Mouse (Mus musculus) erythroblast, embryonic 14.5 days (primary cell): ENCODE measurements around the gene Olfr805. TPM values are rescaled to one million over a fixed set of nuclear protein-coding genes. Genes with fewer than 3 reads are reported as not detected.

ENCODE experiments used
- H3K27me3 ChIP-seq: 2 replicates; pipeline ENCODE4 v1.6.1; 2012; ENCODE audit warnings: inconsistent platforms; ENCODE audit not compliant: control insufficient read depth
- H3K36me3 ChIP-seq: 2 replicates; pipeline ENCODE4 v1.6.1; 2012; ENCODE audit warnings: mild to moderate bottlenecking, inconsistent platforms; ENCODE audit not compliant: control insufficient read depth
- H3K4me1 ChIP-seq: 2 replicates; pipeline ENCODE4 v1.6.1; 2012; ENCODE audit warnings: inconsistent platforms; ENCODE audit not compliant: control insufficient read depth
- H3K4me3 ChIP-seq: replicated peaks from 2 replicates; pipeline ENCODE3; 2012; ENCODE audit warnings: moderate library complexity, mild to moderate bottlenecking, inconsistent platforms
- H3K9me3 ChIP-seq: 2 replicates; pipeline ENCODE4 v1.6.1; 2012; ENCODE audit warnings: low read length, inconsistent platforms, mixed read lengths; ENCODE audit not compliant: control insufficient read depth
- GATA1 ChIP-seq: IDR thresholded peaks from 2 replicates; pipeline ENCODE4 v1.6.1; 2012; ENCODE audit warnings: low read length, inconsistent platforms, mixed read lengths
- TAL1 ChIP-seq: IDR thresholded peaks from 3 replicates; pipeline ENCODE4 v1.6.1; 2012; ENCODE audit warnings: low read length, inconsistent platforms, mixed read lengths
- polyA plus RNA-seq: library from polyadenylated mRNA; stranded (reverse); fragments of >175 nt; gene quantifications from 2 replicates; pipeline ENCODE4 v1.2.3, GENCODE M21; 2012

Gene Olfr805
- polyA plus RNA-seq, 1 experiment: not detected

- Histone ChIP-seq H3K4me3 (no peak within 1 kb of the TSS), H3K9me3 (no peaks in the 10 kb centered on the region; the same call in 1 of the 2 replicates), H3K4me1 (no peaks in the 10 kb centered on the region), H3K36me3 (no peaks in the 10 kb centered on the region), H3K27me3 (no peaks in the 10 kb centered on the region)
- TF ChIP-seq TAL1 (no peak), GATA1 (no peak)
These were observed 55.4 kb downstream of the Olfr805 start, which contains the start of gene Olfr801 for GRCm38 (mm10) chr10:129673765-129674164. TSS of gene Olfr801 (minus strand) at chr10:129673865.

Other genes with a start within 250 kb of the Olfr805 start
- not detected in 2 replicates for gene Olfr789, start 244.6 kb downstream of the Olfr805 start, polyA plus RNA-seq
- gene Olfr790, start 230.9 kb downstream of the Olfr805 start, polyA plus RNA-seq: not detected in 2 replicates
- gene Olfr791, start 207.6 kb downstream of the Olfr805 start, polyA plus RNA-seq: not detected in 2 replicates
- gene Olfr792, start 190.2 kb downstream of the Olfr805 start, polyA plus RNA-seq: not detected in 2 replicates
- gene Olfr794, start 161.7 kb downstream of the Olfr805 start, polyA plus RNA-seq: not detected in 2 replicates
- not detected in 2 replicates for gene Olfr796, start 116.8 kb downstream of the Olfr805 start, polyA plus RNA-seq
- not detected in 2 replicates for gene Olfr798, start 101.4 kb downstream of the Olfr805 start, polyA plus RNA-seq
- not detected in 2 replicates for gene Olfr799, start 91.9 kb downstream of the Olfr805 start, polyA plus RNA-seq
- gene Olfr800, start 71.7 kb downstream of the Olfr805 start, polyA plus RNA-seq: 0.01 TPM in 1 of 2 replicates, not detected in the other
- not detected in 2 replicates for gene Olfr801, start 55.5 kb downstream of the Olfr805 start, polyA plus RNA-seq
- not detected in 2 replicates for gene Olfr802, start 41.2 kb downstream of the Olfr805 start, polyA plus RNA-seq
- not detected in 2 replicates for gene Olfr803, start 35.1 kb downstream of the Olfr805 start, polyA plus RNA-seq
- gene Olfr804, start 26.2 kb downstream of the Olfr805 start, polyA plus RNA-seq: not detected in 2 replicates
- gene Olfr806, start 12.5 kb upstream of the Olfr805 start, polyA plus RNA-seq: not detected in 2 replicates
- gene Olfr807, start 28.4 kb upstream of the Olfr805 start, polyA plus RNA-seq: not detected in 2 replicates
- not detected in 2 replicates for gene Olfr808, start 36.1 kb upstream of the Olfr805 start, polyA plus RNA-seq
- gene Olfr809, start 45.3 kb upstream of the Olfr805 start, polyA plus RNA-seq: not detected in 2 replicates
- gene Olfr810, start 65.5 kb upstream of the Olfr805 start, polyA plus RNA-seq: not detected in 2 replicates
- gene Olfr811, start 75.0 kb upstream of the Olfr805 start, polyA plus RNA-seq: not detected in 2 replicates
- not detected in 2 replicates for gene Olfr812, start 116.7 kb upstream of the Olfr805 start, polyA plus RNA-seq
- gene Olfr813, start 126.0 kb upstream of the Olfr805 start, polyA plus RNA-seq: not detected in 2 replicates
- gene Olfr814, start 150.5 kb upstream of the Olfr805 start, polyA plus RNA-seq: not detected in 2 replicates
- gene Olfr815, start 176.5 kb upstream of the Olfr805 start, polyA plus RNA-seq: not detected in 2 replicates
- not detected in 2 replicates for gene Olfr816, start 186.2 kb upstream of the Olfr805 start, polyA plus RNA-seq
- gene Olfr818, start 219.7 kb upstream of the Olfr805 start, polyA plus RNA-seq: not detected in 2 replicates
- gene Olfr819, start 237.9 kb upstream of the Olfr805 start, polyA plus RNA-seq: not detected in 2 replicates
- 0.02 TPM in 1 of 2 replicates, not detected in the other for gene Olfr247, start 246.8 kb upstream of the Olfr805 start, polyA plus RNA-seq